Mouse (Mus musculus): ENCODE data around the gene Timp3. TPM values are rescaled to one million over a fixed set of nuclear protein-coding genes. Genes with fewer than 3 reads are reported as not detected.

Timp3 gene
- total RNA-seq, 4 experiments from 2014 or later, result 495 to 753 (median 629) TPM

DNA sequence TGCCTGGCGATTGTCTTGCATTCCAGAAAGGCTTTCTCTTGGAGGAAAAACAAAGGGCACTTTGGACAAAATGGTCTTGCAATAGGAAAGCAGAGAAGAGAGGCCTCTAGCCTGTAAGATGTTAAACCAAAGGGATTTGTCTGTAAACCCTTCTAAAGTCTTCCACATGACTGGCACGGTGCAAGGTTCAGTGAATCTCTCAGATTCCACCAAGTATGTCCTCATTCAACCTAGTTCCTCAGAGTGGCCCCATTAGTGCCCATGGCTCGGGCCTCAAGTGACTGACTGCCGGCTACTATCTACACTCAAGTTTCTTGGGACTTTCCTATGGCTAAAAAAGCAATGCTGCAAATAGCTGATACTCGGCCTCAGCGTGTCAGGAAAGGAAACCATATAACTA lies 1.8 kb upstream of the Timp3 start:
- no peak for DNase-seq

DNA sequence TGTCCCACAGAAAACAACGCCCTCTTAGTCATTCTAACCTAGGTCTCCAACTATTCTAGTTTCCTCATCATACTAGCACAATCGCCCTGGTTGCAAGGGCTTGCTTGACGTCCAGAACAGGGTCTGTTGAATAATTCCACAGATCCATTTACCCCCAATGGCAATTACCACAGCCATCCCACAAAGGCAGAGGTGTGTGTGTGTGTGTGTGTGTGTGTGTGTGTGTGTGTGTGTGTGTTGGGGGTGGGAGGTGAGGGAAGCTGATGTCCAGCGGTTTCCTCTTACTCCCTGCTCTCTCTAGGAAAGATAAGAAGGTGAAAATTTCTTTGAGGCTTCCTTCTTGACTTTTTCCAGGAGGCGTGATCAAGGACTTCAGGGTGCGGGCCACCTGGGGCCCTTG lies 377 bp upstream of the Timp3 start:
- no peak for DNase-seq

GRCm38 (mm10) chr10:86301117-86301490 lies 932 bp downstream of the Timp3 start:
- DNase-seq, result no peak

DNA sequence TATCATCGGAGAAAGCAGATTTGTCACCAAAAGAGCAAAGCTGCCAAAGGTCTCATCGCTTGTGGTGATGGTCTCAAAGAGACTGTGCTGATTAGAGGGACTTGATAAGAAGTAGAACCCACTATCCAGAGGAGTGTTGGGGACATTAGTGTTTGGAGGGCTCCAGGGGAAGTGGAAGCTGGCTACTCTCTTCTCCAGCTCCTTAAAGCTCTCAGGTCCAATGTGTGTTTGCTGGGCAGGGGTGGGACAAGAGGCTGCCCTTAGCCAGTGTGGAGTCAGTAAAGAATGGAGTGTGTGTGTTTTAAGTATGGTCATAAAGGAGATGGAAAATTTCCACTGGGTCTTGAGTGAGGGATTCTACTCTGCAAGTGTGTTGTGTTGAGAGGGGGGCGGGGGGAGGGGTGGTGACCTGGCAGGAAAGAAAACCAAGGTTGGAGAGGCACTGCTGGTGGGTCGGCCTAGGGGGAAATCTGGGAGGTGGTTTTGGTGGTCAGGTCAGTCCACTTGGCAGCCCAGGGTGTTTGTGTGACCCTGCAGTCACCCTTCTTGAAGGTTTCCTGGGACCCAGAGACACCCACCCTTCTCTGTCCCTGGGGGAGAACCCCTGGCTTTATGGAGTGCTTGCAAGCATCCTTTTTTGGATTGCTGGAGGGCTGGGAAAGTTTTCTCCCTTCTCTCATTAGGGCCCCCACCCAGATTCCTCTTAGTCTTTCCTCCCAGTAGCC lies 1.6 kb downstream of the Timp3 start:
- DNase-seq, result no peak

GRCm38 (mm10) chr10:86302318-86302648 lies 2.1 kb downstream of the Timp3 start:
- no peak for DNase-seq

DNA sequence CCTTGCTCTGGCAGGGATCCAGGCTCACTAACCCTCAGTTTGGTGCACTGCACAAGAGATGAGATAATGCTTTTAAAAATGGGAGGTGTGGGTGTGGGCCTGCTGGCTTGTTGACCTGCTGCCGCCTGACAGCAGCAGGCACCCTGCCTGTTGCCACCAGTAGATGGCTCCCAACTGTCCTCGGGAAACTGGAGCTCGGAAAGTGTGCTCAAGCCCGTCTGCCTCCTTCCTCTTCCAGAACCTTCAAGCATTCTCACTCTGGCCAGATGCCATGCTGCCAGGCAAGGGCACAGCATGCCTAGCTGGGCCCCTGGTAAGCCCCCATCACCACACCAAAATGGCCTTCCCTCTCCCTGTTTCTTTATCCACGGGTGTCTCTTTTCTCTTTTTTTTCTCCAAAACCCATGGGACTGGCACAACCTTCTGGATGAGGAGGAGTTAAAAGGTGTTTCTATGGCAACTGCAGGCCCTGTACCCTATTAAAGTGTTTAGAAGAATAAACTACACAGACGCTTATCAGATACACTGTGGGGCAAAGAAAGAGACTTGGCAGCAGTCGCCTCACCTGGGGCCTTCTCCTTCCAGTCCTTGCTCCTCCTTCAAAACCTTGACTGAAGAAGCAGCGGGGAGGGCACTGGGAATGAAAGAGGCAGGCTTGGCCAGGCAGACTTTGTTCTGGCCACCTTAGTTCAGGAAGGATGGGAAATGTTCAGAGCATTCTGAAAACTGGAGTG lies 2.8 kb downstream of the Timp3 start:
- peak; percentile 89 for DNase-seq

DNA sequence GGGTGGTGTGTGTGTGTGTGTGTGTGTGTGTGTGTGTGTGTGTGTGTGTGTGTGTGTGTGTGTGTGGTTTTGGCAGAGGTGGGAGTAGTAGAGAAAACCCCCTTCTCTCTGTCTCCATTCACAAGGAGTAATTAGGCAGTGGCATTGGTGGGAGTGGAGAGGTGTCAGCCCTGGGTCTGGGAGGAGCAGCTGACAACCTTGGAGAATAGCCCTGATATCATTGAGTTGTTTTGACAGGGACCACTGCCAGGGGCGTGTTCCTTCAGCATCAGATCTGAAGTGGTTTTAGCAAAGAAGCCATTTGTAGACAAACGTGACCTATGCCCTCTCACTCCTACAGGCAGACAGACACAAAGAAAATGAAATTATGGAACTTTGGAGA lies 3.3 kb downstream of the Timp3 start:
- DNase-seq, result no peak

GRCm38 (mm10) chr10:86304583-86304982 lies 4.4 kb downstream of the Timp3 start:
- no peak for DNase-seq

- no peak for DNase-seq
Measured at GRCm38 (mm10) chr10:86307235-86307634, 7.1 kb downstream of the Timp3 start.

- DNase-seq, result peak; percentile 66
Measured at GRCm38 (mm10) chr10:86310527-86310926, 10.4 kb downstream of the Timp3 start.

DNA sequence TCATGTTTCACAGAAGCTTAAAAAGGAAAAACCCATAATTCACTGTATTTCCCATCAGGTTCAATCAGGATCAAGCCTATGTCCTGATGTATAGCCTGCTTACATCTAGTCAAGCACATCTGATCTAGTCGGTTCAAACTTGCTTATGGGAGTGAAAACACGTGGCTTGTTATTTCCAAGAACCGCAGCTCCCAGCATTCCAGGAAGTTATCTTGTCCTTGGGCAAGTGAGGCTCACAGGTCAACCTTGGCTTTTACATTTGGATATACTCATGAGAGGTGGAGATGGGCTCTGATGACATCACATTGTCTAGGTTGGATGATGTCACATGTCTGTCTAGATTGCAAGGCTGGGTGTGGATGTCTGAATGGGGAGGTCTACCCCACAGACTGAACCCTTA lies 12.8 kb downstream of the Timp3 start:
- DNase-seq, result no peak

GRCm38 (mm10) chr10:86313448-86313847 lies 13.3 kb downstream of the Timp3 start:
- DNase-seq, result no peak

DNA sequence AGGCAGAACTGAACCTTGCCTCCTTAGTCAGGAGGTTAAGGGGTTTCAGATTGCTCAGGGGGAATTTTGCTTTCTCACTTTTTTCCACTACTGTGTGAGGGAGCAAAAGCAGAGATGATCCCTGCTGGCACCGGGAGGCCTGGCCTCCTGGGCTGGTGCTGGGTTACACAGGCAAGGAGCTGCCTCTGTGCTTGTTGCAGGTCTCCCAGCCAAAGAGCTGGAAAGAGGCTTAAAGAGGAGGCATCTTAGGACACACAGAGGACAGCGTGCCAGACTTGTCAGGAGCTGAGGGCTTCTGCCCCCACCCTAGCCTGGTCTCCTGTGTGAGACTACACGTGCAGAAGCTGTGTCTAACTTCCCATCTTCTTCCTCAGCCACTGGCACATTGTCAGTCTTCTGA lies 15.3 kb downstream of the Timp3 start:
- DNase-seq, result no peak

DNA sequence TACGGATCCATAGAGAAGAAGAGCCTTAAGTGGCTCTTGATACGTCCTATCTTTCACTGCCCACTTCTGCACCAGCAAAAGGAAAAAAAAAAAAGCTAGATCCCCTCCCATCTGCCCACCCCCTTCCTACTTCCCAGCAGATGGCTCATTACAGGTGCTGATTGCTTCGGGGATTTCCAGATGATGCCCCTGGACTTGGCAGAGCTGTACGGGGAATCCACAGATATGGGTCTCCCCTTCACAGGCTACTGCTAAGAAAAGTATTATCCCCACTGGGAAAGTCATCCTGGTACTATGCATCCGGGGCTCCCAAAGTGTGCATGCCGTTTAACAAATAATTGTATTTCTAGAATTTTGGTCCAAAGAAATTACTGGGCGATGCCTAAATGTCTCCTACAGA lies 17.5 kb downstream of the Timp3 start:
- no peak for DNase-seq

DNA sequence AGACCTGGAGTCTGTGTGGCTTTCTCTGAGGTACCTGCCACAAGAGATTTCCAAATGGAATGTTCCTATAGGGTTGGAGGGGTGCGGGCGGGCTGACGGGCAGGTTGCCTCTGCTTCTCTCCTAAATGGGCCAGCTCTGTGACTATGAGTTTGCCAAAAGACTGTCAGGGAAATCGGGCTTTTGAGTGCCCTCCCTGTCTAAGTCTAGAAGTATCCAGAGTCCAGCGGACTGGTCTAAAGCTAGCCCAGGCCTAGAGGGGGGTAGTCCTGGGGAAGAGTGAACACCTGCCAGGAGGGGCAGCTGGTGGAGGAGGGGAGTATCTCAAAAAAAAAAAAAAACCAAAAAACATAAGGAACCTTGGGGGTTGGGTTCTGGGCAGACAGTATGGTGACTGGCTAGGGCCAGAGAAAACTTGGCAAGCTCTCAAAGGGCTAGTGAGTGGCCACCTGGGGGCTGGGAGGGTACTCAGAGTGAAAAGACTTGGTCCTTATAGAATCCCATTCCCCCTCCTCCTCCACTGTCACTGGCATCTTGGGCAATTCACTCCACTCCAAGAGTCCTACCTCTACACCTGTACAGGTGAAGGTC lies 18.5 kb downstream of the Timp3 start:
- no peak for DNase-seq

DNA sequence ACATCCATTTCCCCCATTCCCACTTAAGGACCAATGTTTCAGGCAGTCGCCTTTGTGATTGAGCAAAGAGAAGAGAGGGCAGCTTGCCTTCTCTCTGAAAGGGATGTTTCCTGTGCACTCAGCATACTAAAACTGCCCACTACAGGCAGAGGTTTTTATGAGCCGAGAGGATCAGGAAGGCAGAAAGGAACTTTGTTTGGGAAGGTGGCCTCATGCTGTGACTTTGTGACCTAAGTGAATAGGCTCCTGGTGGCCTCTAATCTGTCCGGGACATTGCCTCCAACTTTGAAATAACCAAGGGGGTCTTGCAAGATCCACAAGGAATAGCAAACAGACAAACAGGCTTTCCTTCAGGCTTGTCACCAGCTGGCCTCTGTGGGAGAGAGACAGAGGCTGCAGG lies 19.4 kb downstream of the Timp3 start:
- no peak for DNase-seq

DNA sequence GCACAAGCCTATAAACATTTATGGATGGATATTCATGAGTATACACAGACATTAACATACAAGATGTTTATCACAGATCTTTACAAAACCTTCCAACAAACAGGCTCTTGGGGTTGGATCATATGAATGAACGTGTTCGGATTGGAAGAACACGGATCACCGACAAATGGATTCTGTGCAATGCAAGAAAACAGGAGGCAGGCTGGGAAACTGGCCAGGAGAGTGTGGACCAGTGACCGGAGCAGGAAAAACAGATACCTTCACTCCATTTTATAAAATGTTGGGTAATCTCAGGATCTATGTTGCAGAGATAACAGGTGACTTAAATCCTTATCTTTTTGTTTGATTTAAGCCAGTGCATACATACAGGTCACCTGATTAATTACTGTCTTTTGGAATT lies 20.0 kb downstream of the Timp3 start:
- no peak for DNase-seq

- DNase-seq, result no peak
Measured at GRCm38 (mm10) chr10:86321194-86321593, 21.0 kb downstream of the Timp3 start.

DNA sequence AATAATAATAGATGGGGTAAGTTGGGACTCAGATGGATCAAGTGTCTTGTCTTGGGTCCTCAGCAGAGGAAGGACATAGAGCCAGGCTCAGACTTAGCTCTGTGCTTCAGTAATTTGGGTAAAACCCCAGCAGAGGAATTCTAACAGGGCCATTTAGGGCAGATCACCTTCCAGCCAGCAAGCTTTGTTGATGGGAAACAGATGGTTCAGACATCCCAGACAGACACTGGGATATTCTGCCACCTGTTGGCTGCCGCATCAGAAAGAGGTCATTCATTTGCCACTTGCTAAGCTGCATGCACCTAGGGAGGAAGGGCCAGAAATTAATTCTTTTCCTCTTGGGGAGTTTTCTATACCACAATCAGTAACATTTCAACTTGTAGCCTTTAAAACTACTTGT lies 21.8 kb downstream of the Timp3 start:
- no peak for DNase-seq

GRCm38 (mm10) chr10:86323275-86323994 lies 23.3 kb downstream of the Timp3 start:
- DNase-seq, result no peak

DNA sequence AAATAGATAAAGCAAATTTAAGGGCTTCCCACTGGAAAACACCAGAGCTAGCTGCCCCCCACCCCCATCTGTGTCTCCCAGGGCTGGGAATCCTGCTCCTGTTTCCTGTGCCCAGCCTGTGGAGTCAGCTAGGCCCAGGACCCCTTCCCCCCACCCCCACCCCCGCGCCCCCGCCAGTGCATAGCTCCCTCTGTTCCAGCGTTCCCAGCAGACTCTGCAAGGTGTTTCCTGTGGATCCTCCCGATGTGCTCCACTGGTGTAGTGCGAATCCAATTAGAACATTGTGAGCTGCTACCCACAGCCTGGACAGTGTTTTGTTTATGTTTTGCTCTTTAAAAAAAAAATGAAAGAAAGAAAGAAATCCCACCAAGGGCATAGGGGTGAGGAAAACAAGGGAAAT lies 25.1 kb downstream of the Timp3 start:
- DNase-seq, result no peak

GRCm38 (mm10) chr10:86328143-86328542 lies 28.0 kb downstream of the Timp3 start:
- peak; percentile 67 for DNase-seq

DNA sequence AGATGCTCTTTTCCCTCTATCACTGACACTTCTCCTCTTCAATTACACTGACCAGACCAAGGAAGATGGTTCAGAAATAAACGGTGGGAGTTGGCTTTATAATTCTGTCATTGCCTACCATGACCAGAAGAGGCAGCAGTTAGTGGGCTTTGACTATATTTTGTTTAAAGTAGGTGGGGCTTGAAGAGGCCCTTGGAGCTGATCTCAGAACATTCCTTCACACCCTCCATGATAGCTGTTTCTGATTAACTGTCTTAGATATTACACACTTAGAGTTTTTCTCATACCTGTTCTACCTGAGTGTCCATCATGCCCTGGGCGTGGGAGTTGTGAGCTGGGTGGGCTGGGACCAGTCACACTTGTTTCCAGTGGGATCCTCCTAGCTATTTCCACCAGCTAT lies 28.5 kb downstream of the Timp3 start:
- no peak for DNase-seq

Measured in adrenal gland, adult 8-10 months (tissue).